Mouse (Mus musculus) neural tube, embryonic 11.5 days (tissue): ENCODE results near the gene Pygo2. TPM values are rescaled to one million over a fixed set of nuclear protein-coding genes. Genes with fewer than 3 reads are reported as not detected.
A peak's percentile ranks its signal among the peaks of the same experiment; 100 is the strongest.

ENCODE experiments used
- ATAC-seq: fragments of 200-750 bp; cut with Nextera tagmentation; 2 replicates; pipeline ENCODE4 v1.8.0; 2017; ENCODE audit warnings: moderate number of reproducible peaks, mild to moderate bottlenecking, moderate TSS enrichment, moderate library complexity; ENCODE audit not compliant: insufficient read depth, low FRiP score, low TSS enrichment
- DNase-seq: peaks from one replicate; pipeline ENCODE4 v3.0.0-alpha.2; 2015; ENCODE audit warnings: low spot score
- H3K27ac ChIP-seq: fragments of 300-500 bp; sonication (generic); 2 replicates; pipeline ENCODE4 v1.5.1; 2014; ENCODE audit warnings: low read depth, mild to moderate bottlenecking, low read length
- H3K27me3 ChIP-seq: fragments of 300-500 bp; sonication (generic); 2 replicates; pipeline ENCODE4 v1.6.1; 2014; ENCODE audit warnings: mild to moderate bottlenecking, low read length, mixed read lengths; ENCODE audit not compliant: control insufficient read depth, insufficient read depth
- H3K36me3 ChIP-seq: fragments of 300-500 bp; sonication (generic); 2 replicates; pipeline ENCODE4 v1.6.1; 2014; ENCODE audit warnings: mild to moderate bottlenecking, low read length, moderate library complexity, mixed read lengths; ENCODE audit not compliant: control insufficient read depth, insufficient read depth
- H3K4me1 ChIP-seq: fragments of 300-500 bp; sonication (generic); 2 replicates; pipeline ENCODE4 v1.6.1; 2014; ENCODE audit warnings: low read length, mixed read lengths; ENCODE audit not compliant: control insufficient read depth, insufficient read depth
- H3K4me2 ChIP-seq: fragments of 300-500 bp; sonication (generic); 2 replicates; pipeline ENCODE4 v1.6.1; 2014; ENCODE audit warnings: low read depth, mild to moderate bottlenecking, moderate library complexity
- H3K4me3 ChIP-seq: fragments of 300-500 bp; sonication (generic); 2 replicates; pipeline ENCODE4 v1.5.1; 2014; ENCODE audit warnings: low read depth, low read length
- H3K9ac ChIP-seq: fragments of 300-500 bp; sonication (generic); 2 replicates; pipeline ENCODE4 v1.6.1; 2014; ENCODE audit warnings: mild to moderate bottlenecking, low read length
- H3K9me3 ChIP-seq: fragments of 300-500 bp; sonication (generic); 2 replicates; pipeline ENCODE4 v1.6.1; 2016; ENCODE audit warnings: low read length; ENCODE audit not compliant: control insufficient read depth
- WGBS: fragments of 180-500 bp; shearing (Covaris S2); extraction: QIAGEN DNeasy Blood & Tissue Kit; methylation state at CpG from one replicate; pipeline ENCODE4 v1.1.7; 2014; 5-methylcytosine and 5-hydroxymethylcytosine counted together
- polyA plus RNA-seq: library from polyadenylated mRNA; unstranded; fragments of >200 nt; fragmentation: Nextera tagmentation; extraction: Ambion mirVana; gene quantifications from 2 replicates; pipeline ENCODE4 v1.2.1, GENCODE M21; 2014

The Pygo2 gene
- polyA plus RNA-seq, 1 experiment from 2014 or later = 55.7 TPM

- 0 out of 2 replicates have a peak overlapping the region, but pooled peaks have one; percentile 47 for H3K27ac ChIP-seq
- WGBS = 34% methylated on average over 2 of the region's 2 CpGs
- no peak for ATAC-seq
- peaks cover 24% of the 10 kb centered on the region for H3K4me1 ChIP-seq
- no peaks in the 10 kb centered on the region for H3K27me3 ChIP-seq
- peaks cover 6% of the 10 kb centered on the region; the same call in 1 of the 2 replicates for H3K36me3 ChIP-seq
- H3K4me2 ChIP-seq = peak overlapping the region; percentile 77
- DNase-seq = no peak
- no peaks in the 10 kb centered on the region for H3K9me3 ChIP-seq
- H3K4me3 ChIP-seq = peak overlapping the region; percentile 53
- peak overlapping the region; percentile 49 for H3K9ac ChIP-seq
Measured at GRCm38 (mm10) chr3:89417131-89417530, 12.9 kb upstream of the Pygo2 start.

DNA sequence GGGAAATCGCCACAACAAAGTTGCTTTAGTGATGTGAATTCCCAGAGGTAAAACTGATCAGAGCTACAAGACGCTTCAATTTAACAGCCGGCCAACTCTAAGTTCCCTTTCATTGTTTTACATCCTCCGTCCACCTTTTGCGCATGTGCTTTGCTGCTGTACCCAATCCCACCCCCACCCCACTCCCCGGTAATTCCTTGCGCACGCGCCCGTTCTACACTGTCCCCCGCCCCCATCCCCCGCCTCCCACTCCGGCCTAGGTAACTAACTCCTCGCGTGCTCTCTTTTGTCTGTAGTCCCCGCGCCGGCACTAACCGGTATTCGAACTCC, 12.2 kb upstream of the Pygo2 start:
- Histone ChIP-seq H3K9ac (peak overlapping the region; percentile 49), H3K9me3 (no peaks in the 10 kb centered on the region)

GRCm38 (mm10) chr3:89418170-89418860, 11.7 kb upstream of the Pygo2 start, which contains the start of the genes Cks1b and Shc1:
Cks1b (minus strand) TSS chr3:89418383.
Shc1 (plus strand) TSS chr3:89418443.
- Histone ChIP-seq H3K4me3 (peak within 1 kb of the TSS; percentile 53), H3K27ac (peak within 1 kb of the TSS; percentile 84), H3K36me3 (peaks cover 6% of the 10 kb centered on the region; the same call in 1 of the 2 replicates), H3K27me3 (no peaks in the 10 kb centered on the region), H3K4me1 (peaks cover 27% of the 10 kb centered on the region), H3K4me2 (peak within 1 kb of the TSS; percentile 91), H3K9ac (peak within 1 kb of the TSS; percentile 66), H3K9me3 (no peaks in the 10 kb centered on the region)
- DNase-seq (peak; percentile 96), ATAC-seq (peak; percentile 95)
- WGBS = under 1% methylated on average over 38 of the region's 39 CpGs

More for the DNA sequence above, 12.2 kb upstream of the Pygo2 start:
- peak overlapping the region; percentile 47; the same call in 1 of the 2 replicates for H3K27ac ChIP-seq
- H3K4me2 ChIP-seq = peak overlapping the region; percentile 77
- no peak for DNase-seq
- peaks cover 6% of the 10 kb centered on the region; the same call in 1 of the 2 replicates for H3K36me3 ChIP-seq
- ATAC-seq = peak; percentile 40
- peak overlapping the region; percentile 53 for H3K4me3 ChIP-seq
- peaks cover 27% of the 10 kb centered on the region for H3K4me1 ChIP-seq
- 0% methylated on average over 20 of the region's 20 CpGs for WGBS
- no peaks in the 10 kb centered on the region for H3K27me3 ChIP-seq

GRCm38 (mm10) chr3:89418861-89419250, 11.2 kb upstream of the Pygo2 start:
- Histone ChIP-seq H3K27me3 (no peaks in the 10 kb centered on the region), H3K9ac (peak overlapping the region; percentile 66), H3K27ac (peak overlapping the region; percentile 84), H3K4me2 (peak overlapping the region; percentile 91), H3K4me3 (peak overlapping the region; percentile 53), H3K36me3 (peaks cover 6% of the 10 kb centered on the region; the same call in 1 of the 2 replicates), H3K9me3 (no peaks in the 10 kb centered on the region), H3K4me1 (peaks cover 27% of the 10 kb centered on the region)
- ATAC-seq (peak; percentile 37), DNase-seq (peak; percentile 81)
- under 1% methylated on average over 16 of the region's 16 CpGs for WGBS

DNA sequence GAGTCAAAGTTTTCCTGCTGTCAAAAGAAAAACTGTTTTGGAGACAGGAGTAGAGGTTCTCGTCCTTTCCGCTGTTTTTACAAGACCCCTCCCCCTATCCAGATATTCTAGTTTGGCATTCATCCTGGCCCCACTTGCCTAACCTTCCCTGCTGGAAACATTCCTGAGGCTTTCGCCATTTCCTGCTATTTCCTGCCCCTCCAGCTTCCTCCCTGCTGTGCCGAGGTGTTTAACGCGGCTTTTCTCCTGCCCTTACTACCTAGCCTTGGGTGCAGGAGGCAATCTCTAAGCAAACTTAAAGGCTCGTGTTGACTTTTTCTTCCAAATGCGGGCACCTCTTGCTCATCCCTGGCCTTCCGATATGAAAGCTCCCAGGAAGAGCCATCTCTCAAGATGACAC, 10.4 kb upstream of the Pygo2 start:
- no peak for DNase-seq
- H3K27me3 ChIP-seq = no peaks in the 10 kb centered on the region
- H3K9me3 ChIP-seq = no peaks in the 10 kb centered on the region
- H3K4me1 ChIP-seq = peaks cover 27% of the 10 kb centered on the region
- peak overlapping the region; percentile 53 for H3K4me3 ChIP-seq
- ATAC-seq = no peak
- H3K9ac ChIP-seq = peak overlapping the region; percentile 66
- peak overlapping the region; percentile 84; the same call in 1 of the 2 replicates for H3K27ac ChIP-seq
- under 1% methylated on average over 9 of the region's 9 CpGs for WGBS
- H3K4me2 ChIP-seq = peak overlapping the region; percentile 91
- peaks cover 6% of the 10 kb centered on the region; the same call in 1 of the 2 replicates for H3K36me3 ChIP-seq

DNA sequence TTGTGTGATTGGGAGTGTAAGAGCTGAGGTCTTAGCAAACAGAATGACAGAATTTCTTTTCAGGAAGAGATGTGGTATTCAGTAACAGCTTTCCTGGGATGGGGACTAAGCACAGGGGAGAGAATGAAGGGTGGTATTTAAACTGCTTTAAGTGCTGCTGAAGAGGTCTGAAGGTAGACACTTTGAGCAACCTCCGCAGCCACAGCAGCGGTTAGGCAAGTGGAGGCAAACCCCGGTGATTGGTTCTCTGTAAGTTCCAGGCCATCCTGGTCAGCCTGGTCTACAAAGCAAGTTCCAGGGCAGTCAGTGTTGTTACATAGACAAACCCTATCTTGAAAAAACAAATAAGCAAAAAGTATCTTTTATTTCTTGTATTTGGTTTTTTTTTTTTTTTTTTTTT, 10.0 kb upstream of the Pygo2 start:
- 19% methylated on average over 3 of the region's 3 CpGs for WGBS
- H3K9me3 ChIP-seq = no peaks in the 10 kb centered on the region
- peaks cover 27% of the 10 kb centered on the region for H3K4me1 ChIP-seq
- no peaks in the 10 kb centered on the region for H3K27me3 ChIP-seq
- peak overlapping the region; percentile 66; the same call in 1 of the 2 replicates for H3K9ac ChIP-seq
- H3K4me3 ChIP-seq = peak overlapping the region; percentile 53
- H3K4me2 ChIP-seq = peak overlapping the region; percentile 91
- DNase-seq = no peak
- H3K36me3 ChIP-seq = peaks cover 2% of the 10 kb centered on the region; the same call in 1 of the 2 replicates
- H3K27ac ChIP-seq = peak overlapping the region; percentile 67; the same call in 1 of the 2 replicates
- no peak for ATAC-seq

- DNase-seq (no peak), ATAC-seq (no peak)
- 46% methylated on average over 2 of the region's 2 CpGs for WGBS
- Histone ChIP-seq H3K4me2 (peak overlapping the region; percentile 58), H3K9ac (no peak overlapping the region), H3K4me3 (0 out of 2 replicates have a peak overlapping the region, but pooled peaks have one; percentile 39), H3K36me3 (peaks cover 2% of the 10 kb centered on the region; the same call in 1 of the 2 replicates), H3K4me1 (peaks cover 27% of the 10 kb centered on the region), H3K27ac (no peak overlapping the region), H3K9me3 (no peaks in the 10 kb centered on the region), H3K27me3 (no peaks in the 10 kb centered on the region)
Measured at GRCm38 (mm10) chr3:89420421-89420820, 9.6 kb upstream of the Pygo2 start.

DNA sequence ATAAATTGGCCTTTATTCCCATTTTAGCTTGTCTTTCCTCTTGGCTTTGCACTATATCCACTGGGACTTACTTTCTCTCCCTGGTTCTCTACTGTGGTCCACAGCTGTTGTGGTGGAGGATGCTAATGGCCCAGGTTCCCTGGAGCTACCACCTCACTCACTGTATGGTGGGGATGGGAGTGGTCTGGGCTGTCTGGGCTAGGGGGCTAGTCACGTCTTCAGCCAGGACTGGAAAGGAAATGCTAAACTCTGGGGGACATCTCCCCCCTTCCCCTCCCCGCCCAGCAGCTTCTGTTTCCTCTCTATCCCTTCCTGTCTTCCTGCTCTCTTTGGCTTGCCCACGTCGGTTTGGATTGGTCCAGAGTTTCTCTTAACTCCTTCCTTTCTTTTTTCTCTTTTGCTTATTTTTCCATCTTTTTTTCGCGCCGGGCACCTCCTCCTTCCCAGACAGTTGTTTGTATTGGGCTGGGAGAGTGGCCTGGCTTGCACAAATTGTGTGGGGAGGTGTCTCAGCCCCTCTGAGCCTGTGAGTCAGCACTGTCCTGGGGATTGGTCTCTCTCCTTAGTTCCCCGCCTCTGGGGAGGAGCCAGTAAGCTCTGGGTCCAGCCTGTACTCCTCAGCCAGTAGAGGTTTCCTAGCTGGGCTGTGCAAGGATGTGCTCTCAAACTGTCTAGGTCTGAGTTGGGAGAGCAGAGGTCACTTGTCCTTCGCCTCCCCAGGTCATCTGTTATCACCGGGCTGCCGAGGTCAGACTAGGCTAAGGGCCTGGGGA, 8.8 kb upstream of the Pygo2 start:
- Histone ChIP-seq H3K4me3 (peak overlapping the region; percentile 39), H3K27ac (peak overlapping the region; percentile 49; the same call in 1 of the 2 replicates), H3K4me1 (peaks cover 27% of the 10 kb centered on the region), H3K9ac (peak overlapping the region; percentile 63), H3K4me2 (peak overlapping the region; percentile 58), H3K36me3 (no peaks in the 10 kb centered on the region; the same call in 1 of the 2 replicates), H3K9me3 (no peaks in the 10 kb centered on the region), H3K27me3 (no peaks in the 10 kb centered on the region)
- ATAC-seq (no peak), DNase-seq (peak; percentile 63)
- WGBS = 2% methylated on average over 11 of the region's 11 CpGs
